Mouse (Mus musculus): ENCODE results near the gene 4930523C07Rik.

4930523C07Rik gene

DNA sequence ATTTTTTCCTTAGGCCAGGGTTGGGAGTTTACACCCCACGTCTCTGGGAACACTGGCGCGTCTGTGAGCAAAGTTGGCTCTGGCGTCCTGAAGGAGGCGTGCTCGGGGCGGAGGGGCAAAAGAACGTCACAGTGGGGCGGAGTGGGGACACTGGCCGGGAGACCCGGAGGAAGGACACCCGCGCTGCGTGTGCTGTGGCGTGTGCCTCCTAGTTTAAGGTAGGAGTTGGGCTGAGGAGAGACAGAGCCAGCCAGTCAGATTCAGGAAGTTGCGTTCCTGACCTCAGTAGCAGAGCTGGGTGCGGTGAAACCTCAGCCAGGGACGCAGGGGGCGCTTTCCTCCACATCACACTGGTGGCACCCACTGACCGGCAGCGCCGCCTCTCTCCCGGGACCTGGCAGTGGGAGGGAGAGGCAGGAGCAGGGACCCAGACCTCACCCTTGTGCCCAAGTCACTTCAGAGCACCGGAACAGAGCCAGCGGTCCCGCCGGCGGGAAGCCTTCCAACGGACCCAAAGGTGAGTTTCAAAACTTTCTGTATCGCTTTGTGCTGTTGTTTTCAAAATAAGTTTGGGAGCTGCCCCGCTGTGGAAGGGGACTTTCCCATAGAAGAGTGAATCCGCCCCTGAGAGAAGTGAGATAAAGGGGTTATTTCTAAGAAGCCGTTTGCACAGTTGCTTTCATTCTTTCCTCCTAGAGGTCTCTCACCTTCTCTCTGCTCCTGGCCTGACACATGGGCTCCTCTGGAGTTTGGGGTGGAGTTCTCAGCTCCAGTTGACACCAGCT, at the start of gene 4930523C07Rik:
Gene 4930523C07Rik (plus strand): TSS at position 146 of the 785 bp plus-strand sequence.
- DNase-seq (ENCODE audit: low spot score in 2 of 2) = peak in 1 of 2 experiments; percentile 16

- no peak for DNase-seq (ENCODE audit: low spot score in 2 of 2)
Observed at GRCm38 (mm10) chr1:159997329-159997728, 46.9 kb upstream of the 4930523C07Rik start.

- DNase-seq (ENCODE audit: low spot score in 2 of 2) = no peak
Observed at GRCm38 (mm10) chr1:159998349-159998748, 45.8 kb upstream of the 4930523C07Rik start.

DNA sequence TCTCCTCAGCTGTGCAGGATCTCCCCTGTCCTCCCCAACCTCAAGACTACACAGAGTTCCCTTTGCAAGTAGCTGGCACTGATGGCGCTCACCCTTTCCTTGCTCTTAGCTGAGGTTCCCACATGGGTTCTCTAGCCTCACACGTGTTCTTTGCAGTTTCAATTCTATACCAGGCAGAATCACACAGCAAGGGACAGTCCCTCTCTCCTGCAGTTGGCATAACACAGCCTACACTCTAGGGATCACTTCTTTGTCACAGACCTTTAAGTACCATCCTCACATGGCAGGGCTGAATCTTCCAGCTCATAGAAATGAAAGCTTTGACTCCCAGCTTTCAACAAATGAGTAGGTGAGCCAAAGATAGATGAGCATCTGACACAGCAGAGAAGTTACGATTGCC, 45.0 kb upstream of the 4930523C07Rik start:
- DNase-seq (ENCODE audit: low spot score in 2 of 2) = no peak

GRCm38 (mm10) chr1:160005319-160005718, 38.9 kb upstream of the 4930523C07Rik start:
- DNase-seq (ENCODE audit: low spot score in 2 of 2) = no peak

- DNase-seq (ENCODE audit: low spot score in 2 of 2) = no peak
Observed at GRCm38 (mm10) chr1:160006919-160007588, 37.1 kb upstream of the 4930523C07Rik start.

GRCm38 (mm10) chr1:160013042-160013441, 31.1 kb upstream of the 4930523C07Rik start:
- no peak for DNase-seq (ENCODE audit: low spot score in 2 of 2)

DNA sequence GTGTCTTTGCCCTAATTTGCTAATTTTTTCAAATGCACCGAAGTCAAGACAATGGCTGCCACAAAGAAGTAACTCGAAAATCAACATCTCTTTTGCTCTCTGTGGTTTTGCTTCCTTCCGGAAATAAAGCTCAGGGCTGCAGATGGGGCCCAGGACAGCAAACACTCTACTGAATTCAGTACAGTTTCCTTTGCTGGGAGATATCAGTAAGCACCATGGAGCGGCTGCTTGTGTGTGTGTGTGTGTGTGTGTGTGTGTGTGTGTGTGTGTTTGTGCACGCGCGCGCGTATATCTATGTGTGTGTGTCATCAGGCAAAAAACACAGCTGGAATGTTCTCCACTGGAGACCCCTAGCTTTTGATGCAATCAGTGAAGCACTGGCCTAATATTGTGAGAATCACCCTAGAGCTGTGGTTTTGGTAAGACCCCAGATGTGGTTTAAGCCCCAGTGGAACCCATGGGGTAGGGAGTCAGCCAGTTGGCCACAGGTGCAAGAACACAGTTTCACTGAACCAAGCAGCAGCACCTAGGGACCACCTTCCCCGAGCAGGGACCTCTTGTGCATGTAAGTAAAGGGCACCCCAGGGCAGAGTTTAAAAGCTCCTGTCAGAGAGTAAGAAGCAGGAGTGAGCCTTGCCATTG, 19.7 kb upstream of the 4930523C07Rik start:
- DNase-seq (ENCODE audit: low spot score in 2 of 2) = no peak

GRCm38 (mm10) chr1:160025146-160025894, 18.9 kb upstream of the 4930523C07Rik start:
- DNase-seq (ENCODE audit: low spot score in 2 of 2) = no peak

- no peak for DNase-seq (ENCODE audit: low spot score in 2 of 2)
Observed at GRCm38 (mm10) chr1:160025895-160026255, 18.3 kb upstream of the 4930523C07Rik start.

- no peak for DNase-seq (ENCODE audit: low spot score in 2 of 2)
Observed at GRCm38 (mm10) chr1:160027939-160028338, 16.2 kb upstream of the 4930523C07Rik start.

- DNase-seq (ENCODE audit: low spot score in 2 of 2) = no peak
Observed at GRCm38 (mm10) chr1:160033948-160034598, 10.1 kb upstream of the 4930523C07Rik start.

DNA sequence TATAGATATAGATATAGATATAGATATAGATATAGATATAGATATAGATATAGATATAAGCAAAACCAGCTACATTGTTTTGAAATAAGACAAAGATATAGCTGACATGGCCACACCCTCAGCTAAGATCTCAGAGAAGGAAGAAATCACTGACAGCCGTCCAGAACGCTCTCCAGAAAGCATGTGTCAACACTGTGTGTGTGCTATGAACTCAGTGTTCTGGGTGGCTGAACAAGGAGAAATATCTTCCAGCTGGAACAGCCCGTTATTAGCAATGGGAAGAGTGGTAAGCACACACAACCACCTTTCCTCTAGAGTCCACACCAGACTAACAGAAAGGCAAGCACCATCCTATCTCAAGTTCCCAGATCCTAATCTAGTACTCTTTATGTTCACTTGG, 8.6 kb upstream of the 4930523C07Rik start:
- DNase-seq (ENCODE audit: low spot score in 2 of 2) = no peak

DNA sequence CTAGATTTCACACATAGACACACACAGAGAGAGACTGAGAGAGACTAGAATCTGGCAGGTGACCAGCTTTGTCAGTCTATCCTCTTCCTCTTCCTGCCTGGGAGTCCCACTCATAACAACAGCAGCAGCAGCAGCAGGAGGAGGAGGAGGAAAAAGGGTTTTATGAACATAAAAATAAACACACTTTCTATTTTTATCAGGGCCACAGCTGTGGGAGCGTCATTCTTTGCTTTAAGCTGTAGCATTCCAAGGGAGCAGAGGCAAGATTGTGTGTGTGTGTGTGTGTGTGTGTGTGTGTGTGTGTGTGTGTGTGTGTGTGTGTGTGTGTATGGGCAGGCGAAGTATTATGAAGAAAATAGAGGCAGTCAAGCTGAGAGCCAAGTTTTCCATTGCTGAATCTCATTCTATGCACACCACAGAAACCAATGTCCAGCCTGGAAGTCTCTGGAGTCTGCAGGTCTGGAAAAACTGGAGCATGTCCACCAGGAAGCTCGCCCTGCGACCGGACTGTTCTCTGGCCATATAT, 7.1 kb upstream of the 4930523C07Rik start:
- DNase-seq (ENCODE audit: low spot score in 2 of 2) = no peak

- no peak for DNase-seq (ENCODE audit: low spot score in 2 of 2)
Observed at GRCm38 (mm10) chr1:160039951-160040645, 4.1 kb upstream of the 4930523C07Rik start.

- no peak for DNase-seq (ENCODE audit: low spot score in 2 of 2)
Observed at GRCm38 (mm10) chr1:160041264-160041775, 2.9 kb upstream of the 4930523C07Rik start.

GRCm38 (mm10) chr1:160042351-160042750, 1.8 kb upstream of the 4930523C07Rik start:
- DNase-seq (ENCODE audit: low spot score in 2 of 2) = no peak

DNA sequence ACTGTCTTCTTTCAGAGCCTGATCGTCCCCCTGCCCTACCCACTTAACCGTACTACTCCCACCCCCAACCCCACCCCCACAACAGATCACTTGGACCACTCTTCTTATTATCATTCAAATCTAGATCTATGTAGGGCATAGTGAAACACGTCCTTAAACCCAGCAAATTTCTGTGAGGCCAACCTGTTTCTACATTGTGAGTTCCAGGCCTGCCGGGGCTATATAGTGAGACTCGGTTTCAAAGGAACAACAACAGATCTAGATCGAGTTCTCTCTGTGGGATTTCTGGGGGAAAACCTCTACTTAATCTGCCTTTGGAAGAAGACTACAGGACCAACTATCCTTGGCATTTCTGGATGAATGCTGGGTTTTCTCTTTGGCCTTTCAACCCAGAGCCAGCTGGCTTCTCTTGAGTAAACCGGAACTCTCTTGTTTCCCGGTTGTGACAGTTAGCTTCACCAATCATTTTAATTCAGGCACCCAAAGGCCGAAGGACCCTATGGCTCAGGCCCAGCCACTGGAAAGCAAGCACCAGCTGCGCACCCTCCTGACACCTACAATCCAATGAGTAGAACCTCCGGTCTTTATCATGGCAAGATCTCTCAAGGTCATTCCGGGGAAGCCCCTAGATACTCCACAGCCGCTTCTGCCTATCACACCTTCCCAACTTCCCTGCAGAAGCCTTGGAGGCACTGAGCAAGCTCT, 759 bp upstream of the 4930523C07Rik start:
- no peak for DNase-seq (ENCODE audit: low spot score in 2 of 2)

DNA sequence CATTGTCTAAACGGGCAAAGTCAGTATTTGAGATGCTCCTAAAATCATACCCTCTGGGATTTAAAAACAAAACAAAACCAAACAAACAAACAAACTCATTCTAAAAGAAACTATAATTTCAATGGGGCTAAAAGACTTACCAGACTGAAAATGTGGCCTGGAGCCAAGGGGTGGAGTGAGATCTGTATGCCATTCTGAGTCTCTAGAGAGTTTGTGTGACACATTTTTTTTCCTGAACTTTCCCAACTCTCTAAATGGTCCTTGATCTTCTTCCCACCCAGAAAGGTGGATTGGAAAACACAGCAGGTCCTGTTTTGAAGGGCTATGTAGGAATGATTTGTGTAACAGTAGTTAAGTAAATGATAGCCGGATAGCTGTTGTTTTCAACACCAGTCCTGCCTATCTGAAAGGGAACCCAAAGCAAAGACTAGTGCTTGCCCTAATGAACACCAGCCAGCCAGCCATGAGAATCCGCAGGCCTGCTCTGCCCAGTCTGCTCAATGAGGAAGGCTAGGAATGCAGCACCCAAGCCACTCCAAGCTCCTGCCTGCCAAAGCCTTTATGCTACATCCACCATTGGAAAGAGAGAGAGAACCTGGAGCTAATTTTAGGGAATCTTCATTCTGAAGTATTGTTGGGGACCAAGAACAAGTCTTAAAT, 1.0 kb downstream of the 4930523C07Rik start:
- no peak for DNase-seq (ENCODE audit: low spot score in 2 of 2)
